Mouse (Mus musculus): ENCODE results near the gene Hoxa11.

The Hoxa11 gene

GRCm38 (mm10) chr6:52204050-52204752 lies 41.4 kb downstream of the Hoxa11 start, which contains the start of gene Hoxa5:
Hoxa5 (minus strand) TSS chr6:52204587.
- no peak for DNase-seq

- DNase-seq, result no peak
These were observed 42.1 kb downstream of the Hoxa11 start for GRCm38 (mm10) chr6:52203371-52204049.

GRCm38 (mm10) chr6:52203121-52203370 lies 42.6 kb downstream of the Hoxa11 start:
- no peak for DNase-seq

- no peak for DNase-seq
These were observed 43.1 kb downstream of the Hoxa11 start for GRCm38 (mm10) chr6:52202362-52203120.

- DNase-seq, result no peak
These were observed 44.3 kb downstream of the Hoxa11 start for GRCm38 (mm10) chr6:52201269-52201668.

GRCm38 (mm10) chr6:52200751-52201250 lies 44.8 kb downstream of the Hoxa11 start:
- no peak for DNase-seq

- DNase-seq, result no peak
These were observed 45.4 kb downstream of the Hoxa11 start for GRCm38 (mm10) chr6:52200073-52200750.

GRCm38 (mm10) chr6:52197271-52197670 lies 48.3 kb downstream of the Hoxa11 start:
- DNase-seq, result no peak

GRCm38 (mm10) chr6:52196811-52197210 lies 48.8 kb downstream of the Hoxa11 start:
- no peak for DNase-seq

- DNase-seq, result no peak
These were observed 50.9 kb downstream of the Hoxa11 start for GRCm38 (mm10) chr6:52194690-52195089.

Data from thymus, adult 18-20 months (tissue).